Mouse (Mus musculus) heart, embryonic 14.5 days (tissue): ENCODE data around the gene Slc25a42. TPM values are rescaled to one million over a fixed set of nuclear protein-coding genes. Genes with fewer than 3 reads are reported as not detected.
A peak's percentile ranks its signal among the peaks of the same experiment; 100 is the strongest.

Source experiments
- ATAC-seq: fragments of 200-750 bp; cut with Nextera tagmentation; 2 replicates; pipeline ENCODE4 v1.8.0; 2017; ENCODE audit warnings: low read depth, moderate TSS enrichment; ENCODE audit not compliant: insufficient number of reproducible peaks, insufficient read depth, low FRiP score
- H3K27ac ChIP-seq, 2 experiments: fragments of 200-500 bp in 1 of 2; fragments of 300-500 bp in 1 of 2; sonication (generic) in 1 of 2; replicated peaks in 1 of 2; 2 replicates each; pipeline ENCODE4 v1.5.1; 2012 to 2014; ENCODE audit warnings: low read depth in 2 of 2, low read length in 2 of 2, control low read depth in 1 of 2, mild to moderate bottlenecking in 1 of 2, mixed read lengths in 1 of 2; ENCODE audit not compliant: control insufficient read depth in 1 of 2, insufficient read depth in 1 of 2
- H3K27me3 ChIP-seq: fragments of 300-500 bp; sonication (generic); 2 replicates; pipeline ENCODE4 v1.6.1; 2014; ENCODE audit warnings: mild to moderate bottlenecking, low read length, control low read depth; ENCODE audit not compliant: control insufficient read depth, insufficient read depth
- H3K36me3 ChIP-seq: fragments of 300-500 bp; sonication (generic); 2 replicates; pipeline ENCODE4 v1.6.1; 2014; ENCODE audit warnings: mild to moderate bottlenecking, control low read depth, low read length, mixed read lengths; ENCODE audit not compliant: control insufficient read depth, insufficient read depth
- H3K4me1 ChIP-seq, 2 experiments: fragments of 200-500 bp in 1 of 2; fragments of 300-500 bp in 1 of 2; sonication (generic) in 1 of 2; 2 replicates each; pipeline ENCODE4 v1.6.1; 2012 to 2014; ENCODE audit warnings: low read length in 2 of 2, control low read depth in 1 of 2, mixed read lengths in 1 of 2; ENCODE audit not compliant: control insufficient read depth in 2 of 2, insufficient read depth in 2 of 2
- H3K4me2 ChIP-seq: fragments of 300-500 bp; sonication (generic); 2 replicates; pipeline ENCODE4 v1.6.1; 2014; ENCODE audit warnings: mild to moderate bottlenecking, low read length
- H3K4me3 ChIP-seq, 2 experiments: fragments of 200-500 bp in 1 of 2; fragments of 300-500 bp in 1 of 2; sonication (generic) in 1 of 2; 2 replicates each; pipeline ENCODE4 v1.5.1; 2012 to 2014; ENCODE audit warnings: low read length in 2 of 2, mild to moderate bottlenecking in 2 of 2, control low read depth in 1 of 2, low read depth in 1 of 2, moderate library complexity in 1 of 2; ENCODE audit not compliant: control insufficient read depth in 1 of 2, insufficient read depth in 1 of 2
- H3K9ac ChIP-seq: fragments of 300-500 bp; sonication (generic); 2 replicates; pipeline ENCODE4 v1.6.1; 2014; ENCODE audit warnings: mild to moderate bottlenecking, low read length
- H3K9me3 ChIP-seq: fragments of 300-500 bp; sonication (generic); 2 replicates; pipeline ENCODE4 v1.6.1; 2016; ENCODE audit warnings: low read length, control low read depth; ENCODE audit not compliant: control insufficient read depth
- WGBS: fragments of 180-500 bp; shearing (Covaris S2); extraction: QIAGEN DNeasy Blood & Tissue Kit; methylation state at CpG from one replicate; pipeline ENCODE4 v1.1.7; 2014; 5-methylcytosine and 5-hydroxymethylcytosine counted together
- polyA plus RNA-seq: library from polyadenylated mRNA; unstranded; fragments of >200 nt; fragmentation: Nextera tagmentation; extraction: Ambion mirVana; gene quantifications from 2 replicates; pipeline ENCODE4 v1.2.1, GENCODE M21; 2014

The Slc25a42 gene
- polyA plus RNA-seq, 1 experiment from 2014 or later: 7.1 TPM

- no peak overlapping the region for H3K4me3 ChIP-seq
- no peak overlapping the region for H3K9ac ChIP-seq
- peaks cover 49% of the 10 kb centered on the region for H3K36me3 ChIP-seq
- 0 out of 4 replicates have a peak, but pooled peaks cover 0 to 3% of the 10 kb centered on the region in 2 experiments for H3K4me1 ChIP-seq
- ATAC-seq: no peak
- H3K4me2 ChIP-seq: no peak overlapping the region
- no peaks in the 10 kb centered on the region for H3K9me3 ChIP-seq
- H3K27ac ChIP-seq: no peak overlapping the region
- 79% methylated on average over 4 of the region's 4 CpGs for WGBS
- no peaks in the 10 kb centered on the region for H3K27me3 ChIP-seq
Observed at GRCm38 (mm10) chr8:70183194-70183593, 28.9 kb downstream of the Slc25a42 start.

- Histone ChIP-seq H3K36me3 (peaks cover 56% of the 10 kb centered on the region), H3K9me3 (no peaks in the 10 kb centered on the region), H3K4me2 (no peak overlapping the region), H3K9ac (no peak overlapping the region), H3K27me3 (no peaks in the 10 kb centered on the region), H3K4me1 (0 out of 4 replicates have a peak, but pooled peaks cover 0 to 3% of the 10 kb centered on the region in 2 experiments), H3K4me3 (no peak overlapping the region), H3K27ac (no peak overlapping the region)
- 31% methylated on average over 2 of the region's 2 CpGs for WGBS
- no peak for ATAC-seq
Observed at GRCm38 (mm10) chr8:70181903-70182252, 30.2 kb downstream of the Slc25a42 start.

- WGBS: 70% methylated on average over 16 of the region's 16 CpGs
- ATAC-seq: no peak
- H3K36me3 ChIP-seq: peaks cover 61% of the 10 kb centered on the region
- H3K4me1 ChIP-seq: 0 out of 4 replicates have a peak, but pooled peaks cover 0 to 3% of the 10 kb centered on the region in 2 experiments
- H3K4me2 ChIP-seq: no peak overlapping the region
- H3K27ac ChIP-seq: no peak overlapping the region
- no peak overlapping the region for H3K9ac ChIP-seq
- H3K27me3 ChIP-seq: no peaks in the 10 kb centered on the region
- no peak overlapping the region for H3K4me3 ChIP-seq
- H3K9me3 ChIP-seq: no peaks in the 10 kb centered on the region
Observed at GRCm38 (mm10) chr8:70181212-70181902, 30.7 kb downstream of the Slc25a42 start.

GRCm38 (mm10) chr8:70179082-70179481 lies 33.0 kb downstream of the Slc25a42 start:
- Histone ChIP-seq H3K9me3 (no peaks in the 10 kb centered on the region), H3K27ac (no peak overlapping the region), H3K4me1 (peaks cover 5 to 9% of the 10 kb centered on the region in 2 experiments), H3K4me3 (no peak overlapping the region), H3K4me2 (no peak overlapping the region), H3K36me3 (peaks cover 67% of the 10 kb centered on the region), H3K27me3 (no peaks in the 10 kb centered on the region), H3K9ac (no peak overlapping the region)
- WGBS: 97% methylated on average over 4 of the region's 4 CpGs
- ATAC-seq: no peak

GRCm38 (mm10) chr8:70178231-70178630 lies 33.9 kb downstream of the Slc25a42 start:
- peaks cover 67% of the 10 kb centered on the region for H3K36me3 ChIP-seq
- H3K9ac ChIP-seq: no peak overlapping the region
- no peak overlapping the region for H3K4me3 ChIP-seq
- H3K9me3 ChIP-seq: no peaks in the 10 kb centered on the region
- H3K27ac ChIP-seq: no peak overlapping the region
- H3K4me1 ChIP-seq: peaks cover 10 to 17% of the 10 kb centered on the region in 2 experiments
- no peak overlapping the region for H3K4me2 ChIP-seq
- no peaks in the 10 kb centered on the region for H3K27me3 ChIP-seq
- WGBS: 86% methylated on average over 2 of the region's 2 CpGs
- no peak for ATAC-seq

GRCm38 (mm10) chr8:70174079-70174478 lies 38.0 kb downstream of the Slc25a42 start:
- Histone ChIP-seq H3K9ac (peak overlapping the region; percentile 59), H3K27me3 (no peaks in the 10 kb centered on the region), H3K4me2 (peak overlapping the region; percentile 61), H3K27ac (peak overlapping the region; percentile 60 to 77), H3K36me3 (peaks cover 32% of the 10 kb centered on the region), H3K4me3 (peak overlapping the region; percentile 21 to 31), H3K4me1 (peaks cover 10 to 24% of the 10 kb centered on the region in 2 experiments), H3K9me3 (no peaks in the 10 kb centered on the region)
- 42% methylated on average over 7 of the region's 7 CpGs for WGBS
- ATAC-seq: peak; percentile 48; the same call in 1 of the 2 replicates

- Histone ChIP-seq H3K27me3 (no peaks in the 10 kb centered on the region), H3K36me3 (peaks cover 25% of the 10 kb centered on the region), H3K9me3 (no peaks in the 10 kb centered on the region), H3K4me1 (peaks cover 10 to 24% of the 10 kb centered on the region in 2 experiments), H3K4me2 (peak overlapping the region; percentile 65), H3K4me3 (no peak overlapping the region), H3K27ac (peak overlapping the region in 1 of 2 experiments; percentile 77; a peak in 1 of 4 replicates), H3K9ac (no peak overlapping the region)
- 72% methylated on average over 5 of the region's 5 CpGs for WGBS
- ATAC-seq: no peak
Observed at GRCm38 (mm10) chr8:70173320-70173719, 38.8 kb downstream of the Slc25a42 start.
